Mouse (Mus musculus): ENCODE measurements around the gene Gm29094.
"Not testable (repeated sequence)": the region's sequence is repeated elsewhere in the genome, so short reads cannot be mapped to it uniquely, and the experiment has no call there.

Gm29094 gene

GRCm38 (mm10) chr9:89240516-89241019 lies 41.4 kb downstream of the Gm29094 start:
- DNase-seq (ENCODE audit: low read depth, low spot score) = not testable (repeated sequence)

GRCm38 (mm10) chr9:89253400-89253799 lies 54.2 kb downstream of the Gm29094 start:
- no peak for DNase-seq (ENCODE audit: low read depth, low spot score)

GRCm38 (mm10) chr9:89256556-89257335 lies 57.6 kb downstream of the Gm29094 start:
- no peak for DNase-seq (ENCODE audit: low read depth, low spot score)

GRCm38 (mm10) chr9:89263968-89264367 lies 64.8 kb downstream of the Gm29094 start:
- no peak for DNase-seq (ENCODE audit: low read depth, low spot score)

- no peak for DNase-seq (ENCODE audit: low read depth, low spot score)
Measured at GRCm38 (mm10) chr9:89264571-89264970, 65.4 kb downstream of the Gm29094 start.
